Mouse (Mus musculus) gastrocnemius, postnatal 4 days (tissue): Measurements from ENCODE around the gene Vamp4. TPM values are rescaled to one million over a fixed set of nuclear protein-coding genes. Genes with fewer than 3 reads are reported as not detected.

Experiments used
- DNase-seq, 2 experiments: peaks; one replicate each; pipeline ENCODE4 v3.0.0; 2021 to 2022; ENCODE audit warnings: low spot score in 2 of 2, mixed read lengths in 2 of 2
- long read RNA-seq, 2 experiments: library from polyadenylated mRNA; stranded (forward); transcript quantifications; one replicate each; pipeline ENCODE4 v2.0.0; 2021
- total RNA-seq, 2 experiments: library from RNA; stranded (reverse); gene quantifications; 2 replicates each; pipeline ENCODE4 v1.2.3; 2021

Gene Vamp4
- total RNA-seq: 10 to 100 TPM; 30.6 to 34.6 TPM
- long read RNA-seq, experiment 1, transcript Vamp4-204 (8 exons, 1,461 nt): major isoform, 17 of 35 reads
- long read RNA-seq, experiment 1, transcript Vamp4-203 (8 exons, 2,752 nt): minor isoform, 13 of 35 reads
- long read RNA-seq, experiment 1, partial matches to known transcripts: 0 of 35 reads
- long read RNA-seq, experiment 1, other reads (novel, unspliced or antisense): 4 of 35 reads
- long read RNA-seq, experiment 2, transcript Vamp4-203 (8 exons, 2,752 nt): minor isoform, 11 of 39 reads
- long read RNA-seq, experiment 2, transcript Vamp4-204 (8 exons, 1,461 nt): major isoform, 21 of 39 reads
- long read RNA-seq, experiment 2, partial matches to known transcripts: 1 of 39 reads
- long read RNA-seq, experiment 2, other reads (novel, unspliced or antisense): 6 of 39 reads

GRCm38 (mm10) chr1:162570260-162570748 lies at the start of gene Vamp4:
Vamp4 (plus strand) TSS chr1:162570515.
- peak; percentile 91 to 95 for DNase-seq

DNA sequence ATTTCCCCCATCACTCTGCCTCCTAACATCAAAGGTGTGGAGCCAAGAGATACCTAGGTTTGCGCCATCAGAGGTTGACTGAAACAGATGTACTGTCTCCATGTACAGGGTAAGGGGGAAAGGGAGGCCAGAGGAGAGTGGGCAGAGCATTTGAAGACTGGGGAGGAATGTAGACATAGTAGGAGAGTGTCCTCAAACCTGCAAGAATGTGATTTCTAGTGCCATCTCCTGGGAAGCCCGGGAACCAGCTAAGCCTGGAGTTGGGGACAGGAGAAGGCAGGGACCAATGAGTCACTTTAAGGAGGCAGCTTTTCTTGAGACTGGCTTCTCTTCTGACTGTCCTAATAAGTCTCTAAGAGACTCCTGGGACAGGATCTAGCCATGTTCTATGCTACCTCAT lies 40.7 kb upstream of the Vamp4 start:
- no peak for DNase-seq

DNA sequence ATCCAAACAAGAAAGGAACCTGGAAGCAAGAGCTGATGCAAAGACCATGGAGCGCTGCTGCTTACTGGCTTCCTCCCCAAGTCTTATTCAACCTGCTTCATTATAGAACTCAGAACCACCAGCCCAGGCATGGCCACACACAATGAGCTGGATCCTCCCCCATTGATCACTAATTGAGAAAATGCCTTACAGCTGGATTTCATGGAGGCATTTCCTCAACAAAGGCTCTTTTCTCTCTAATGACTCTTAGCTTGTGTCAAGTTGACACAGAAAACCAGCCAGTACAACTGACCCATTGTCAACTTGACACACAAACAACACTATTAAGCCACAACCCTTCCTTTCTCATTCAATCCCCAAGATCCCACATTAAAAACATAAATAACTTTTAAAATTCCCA lies 39.6 kb upstream of the Vamp4 start:
- no peak for DNase-seq

- no peak for DNase-seq
These were observed 38.7 kb upstream of the Vamp4 start for GRCm38 (mm10) chr1:162531584-162531983.

- no peak for DNase-seq
These were observed 38.0 kb upstream of the Vamp4 start for GRCm38 (mm10) chr1:162532330-162532729.

- no peak for DNase-seq
These were observed 36.4 kb upstream of the Vamp4 start for GRCm38 (mm10) chr1:162533766-162534560.

DNA sequence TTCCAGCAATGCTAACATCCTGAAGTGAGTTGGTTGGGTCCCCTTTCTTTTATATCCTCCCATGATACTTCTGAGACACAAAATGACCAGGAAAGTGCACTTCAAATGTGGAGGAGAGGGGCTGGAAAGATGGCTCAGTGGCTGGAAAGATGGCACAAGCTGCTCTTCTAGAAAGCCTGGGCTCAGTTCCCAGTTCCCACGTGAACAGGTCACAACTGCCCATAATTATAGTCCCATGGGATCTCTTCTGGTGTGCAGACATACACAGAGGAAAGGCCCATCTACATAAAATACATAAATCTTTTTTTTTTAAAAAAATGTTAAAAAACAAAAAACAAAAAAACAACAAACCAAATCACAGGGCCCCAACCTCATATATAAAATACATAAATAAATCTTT lies 27.1 kb upstream of the Vamp4 start:
- DNase-seq: no peak

GRCm38 (mm10) chr1:162547607-162548006 lies 22.7 kb upstream of the Vamp4 start:
- DNase-seq: no peak

GRCm38 (mm10) chr1:162548016-162548916 lies 22.0 kb upstream of the Vamp4 start, which contains the start of gene Mettl13:
Mettl13 (minus strand) TSS chr1:162548551.
- DNase-seq: peak; percentile 72 to 87

- no peak for DNase-seq
These were observed 21.2 kb upstream of the Vamp4 start for GRCm38 (mm10) chr1:162548917-162549613.

GRCm38 (mm10) chr1:162549615-162550283 lies 20.6 kb upstream of the Vamp4 start:
- DNase-seq: no peak

GRCm38 (mm10) chr1:162552956-162553355 lies 17.4 kb upstream of the Vamp4 start:
- no peak for DNase-seq

- no peak for DNase-seq
These were observed 16.1 kb upstream of the Vamp4 start for GRCm38 (mm10) chr1:162554193-162554592.

- no peak for DNase-seq
These were observed 7.1 kb upstream of the Vamp4 start for GRCm38 (mm10) chr1:162563236-162563635.

GRCm38 (mm10) chr1:162564992-162565391 lies 5.3 kb upstream of the Vamp4 start:
- no peak for DNase-seq

DNA sequence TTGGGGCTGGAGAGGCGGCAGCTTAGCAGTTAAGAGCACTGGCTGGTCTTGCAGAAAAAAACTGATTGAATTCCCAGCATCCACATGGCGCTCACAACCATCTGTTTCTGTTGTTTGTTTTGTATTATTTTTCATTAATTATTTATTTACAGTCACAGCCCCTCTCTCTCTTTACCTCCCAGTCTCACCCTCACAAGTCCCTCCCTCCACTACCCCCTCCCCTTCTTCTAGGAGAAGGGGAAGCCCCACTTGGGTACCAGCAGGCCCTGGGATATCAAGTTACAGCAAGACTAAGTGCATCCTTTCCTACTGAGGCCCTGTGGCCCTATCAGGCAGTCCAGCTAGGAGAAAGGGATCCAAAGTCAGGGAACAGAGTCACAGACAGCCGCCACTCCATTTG lies 3.0 kb upstream of the Vamp4 start:
- no peak for DNase-seq

GRCm38 (mm10) chr1:162570931-162571601 lies 751 bp downstream of the Vamp4 start:
- peak in 1 of 2 experiments; percentile 49 for DNase-seq

- DNase-seq: no peak
These were observed 4.8 kb downstream of the Vamp4 start for GRCm38 (mm10) chr1:162575098-162575497.

DNA sequence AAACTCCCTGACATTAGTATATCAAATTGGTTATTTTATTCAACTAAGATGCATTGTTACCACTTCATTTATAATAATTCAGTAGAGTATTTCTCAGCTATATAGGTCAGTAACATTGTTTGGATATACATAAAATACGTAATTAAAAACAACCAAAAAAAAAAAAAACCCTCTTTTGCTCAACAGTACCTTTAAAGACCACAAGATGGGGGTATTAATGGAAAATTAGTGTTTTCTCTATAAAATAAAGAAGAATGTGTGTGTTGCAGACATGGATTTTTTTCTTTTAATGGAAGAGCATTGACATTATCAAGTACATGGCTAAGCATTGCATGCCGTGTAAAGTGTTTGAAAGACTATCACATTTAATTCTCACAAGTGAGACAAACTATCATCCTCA lies 12.6 kb downstream of the Vamp4 start:
- DNase-seq: no peak
